Mouse (Mus musculus) liver, embryonic 14.5 days (tissue): ENCODE measurements around the gene Ctsd.

Source experiments
- CTCF ChIP-seq: IDR thresholded peaks from 2 replicates; pipeline ENCODE4 v1.5.1; 2016; ENCODE audit warnings: antibody characterized with exemption, low read depth, control low read depth
- EP300 ChIP-seq: IDR thresholded peaks from 2 replicates; pipeline ENCODE4 v1.6.1; 2016; ENCODE audit warnings: antibody characterized with exemption, low read depth

GRCm38 (mm10) chr7:142431106-142431505 lies 43.3 kb upstream of the Ctsd start:
- TF ChIP-seq EP300 (no peak), CTCF (no peak)
